In genomic region chr2:165105513-165106079, GRCm38 (mm10) we compare ENCODE assay signal across 25 mouse cellular contexts. TPM values are rescaled to one million over a fixed set of nuclear protein-coding genes. Genes with fewer than 3 reads are reported as not detected.
DNase-seq lines count a peak whose midpoint lies in the region; ATAC-seq lines count a peak whose summit lies in the region.
"Had no signal": no experiment of that assay in that cellular context is flagged by ENCODE, and none has a peak within 500 bp of the region (broad histone marks: within the 10 kb centered on the region; RNA-seq: fewer than 3 reads in every experiment).

No protein-coding gene starts in this region.

- H3K27me3 ChIP-seq in hindbrain, embryonic 13.5 days = peaks cover 49% of the 10 kb centered on the region
- peaks cover 10% of the 10 kb centered on the region for H3K27me3 ChIP-seq in hindbrain, embryonic 11.5 days (ENCODE audit: control insufficient read depth, insufficient read depth, low read length)
- H3K27me3 ChIP-seq in midbrain, embryonic 15.5 days (replicated peaks) = peaks cover 12% of the 10 kb centered on the region; the same call in 1 of the 2 replicates
- H3K27me3 ChIP-seq in midbrain, embryonic 14.5 days (ENCODE audit: control insufficient read depth, insufficient read depth, low read length) = no peaks in the 10 kb centered on the region
- H3K27me3 ChIP-seq in forebrain, embryonic 11.5 days (ENCODE audit: control insufficient read depth, insufficient read depth, low read length) = peaks cover 14% of the 10 kb centered on the region
- H3K27me3 ChIP-seq in hindbrain, embryonic 15.5 days = peaks cover 4% of the 10 kb centered on the region

- H3K9me3 ChIP-seq in hindbrain, embryonic 13.5 days = no peaks in the 10 kb centered on the region
- no peaks in the 10 kb centered on the region for H3K9me3 ChIP-seq in hindbrain, embryonic 11.5 days (ENCODE audit: control insufficient read depth, low read length)
- H3K9me3 ChIP-seq in midbrain, embryonic 15.5 days = no peaks in the 10 kb centered on the region
- no peaks in the 10 kb centered on the region for H3K9me3 ChIP-seq in midbrain, embryonic 14.5 days (ENCODE audit: control insufficient read depth, low read length)
- no peaks in the 10 kb centered on the region for H3K9me3 ChIP-seq in forebrain, embryonic 11.5 days (ENCODE audit: control insufficient read depth, low read length)
- H3K9me3 ChIP-seq in hindbrain, embryonic 15.5 days = no peaks in the 10 kb centered on the region
- H3K9me3 ChIP-seq: limb, embryonic 10.5 days had no signal

- H3K27ac ChIP-seq in hindbrain, embryonic 13.5 days = peak overlapping the region; percentile 80
- H3K27ac ChIP-seq in hindbrain, embryonic 11.5 days (ENCODE audit: low read depth, low read length) = no peak overlapping the region
- no peak overlapping the region for H3K27ac ChIP-seq in midbrain, embryonic 15.5 days
- H3K27ac ChIP-seq in midbrain, embryonic 14.5 days (replicated peaks; ENCODE audit: low read depth, low read length) = no peak overlapping the region
- no peak overlapping the region; the same call in 1 of the 2 replicates for H3K27ac ChIP-seq in forebrain, embryonic 11.5 days (ENCODE audit: low read depth, low read length)
- no peak overlapping the region for H3K27ac ChIP-seq in hindbrain, embryonic 15.5 days (replicated peaks)
- H3K27ac ChIP-seq: limb, embryonic 10.5 days had no signal

- H3K9ac ChIP-seq in hindbrain, embryonic 13.5 days = peak overlapping the region; percentile 29; the same call in 1 of the 2 replicates
- no peak overlapping the region for H3K9ac ChIP-seq in hindbrain, embryonic 11.5 days (ENCODE audit: low read depth, low read length)
- H3K9ac ChIP-seq in midbrain, embryonic 15.5 days = no peak overlapping the region
- H3K9ac ChIP-seq in midbrain, embryonic 14.5 days (replicated peaks; ENCODE audit: low read length) = no peak overlapping the region
- H3K9ac ChIP-seq in forebrain, embryonic 11.5 days (ENCODE audit: low read length) = no peak overlapping the region
- no peak overlapping the region for H3K9ac ChIP-seq in hindbrain, embryonic 15.5 days

- peaks cover 46% of the 10 kb centered on the region for H3K4me1 ChIP-seq in hindbrain, embryonic 13.5 days (replicated peaks)
- peaks cover 6% of the 10 kb centered on the region for H3K4me1 ChIP-seq in hindbrain, embryonic 11.5 days (replicated peaks; ENCODE audit: control insufficient read depth, insufficient read depth, low read length)
- H3K4me1 ChIP-seq in midbrain, embryonic 15.5 days = peaks cover 9% of the 10 kb centered on the region; the same call in 1 of the 2 replicates
- H3K4me1 ChIP-seq in midbrain, embryonic 14.5 days (ENCODE audit: control insufficient read depth, insufficient read depth, low read length) = peaks cover 20% of the 10 kb centered on the region
- peaks cover 12% of the 10 kb centered on the region for H3K4me1 ChIP-seq in forebrain, embryonic 11.5 days (replicated peaks; ENCODE audit: control insufficient read depth, insufficient read depth, low read length)
- H3K4me1 ChIP-seq in hindbrain, embryonic 15.5 days (replicated peaks) = peaks cover 23% of the 10 kb centered on the region

- WGBS in hindbrain, embryonic 13.5 days = 57% methylated on average over 16 of the region's 16 CpGs
- WGBS in hindbrain, embryonic 11.5 days = 72% methylated on average over 16 of the region's 16 CpGs
- WGBS in midbrain, embryonic 15.5 days = 60% methylated on average over 16 of the region's 16 CpGs
- 67% methylated on average over 16 of the region's 16 CpGs for WGBS in midbrain, embryonic 14.5 days
- WGBS in forebrain, embryonic 11.5 days = 62% methylated on average over 16 of the region's 16 CpGs
- WGBS in hindbrain, embryonic 15.5 days = 43% methylated on average over 16 of the region's 16 CpGs

- H3K36me3 ChIP-seq in hindbrain, embryonic 13.5 days = no peaks in the 10 kb centered on the region
- H3K36me3 ChIP-seq in hindbrain, embryonic 11.5 days (ENCODE audit: control insufficient read depth, insufficient read depth, low read length) = no peaks in the 10 kb centered on the region
- H3K36me3 ChIP-seq in midbrain, embryonic 15.5 days (replicated peaks) = no peaks in the 10 kb centered on the region
- H3K36me3 ChIP-seq in midbrain, embryonic 14.5 days (ENCODE audit: control insufficient read depth, insufficient read depth, low read length) = no peaks in the 10 kb centered on the region
- no peaks in the 10 kb centered on the region for H3K36me3 ChIP-seq in forebrain, embryonic 11.5 days (ENCODE audit: control insufficient read depth, insufficient read depth, low read length)
- no peaks in the 10 kb centered on the region for H3K36me3 ChIP-seq in hindbrain, embryonic 15.5 days
- H3K36me3 ChIP-seq: limb, embryonic 10.5 days had no signal

- no peak overlapping the region for H3K4me3 ChIP-seq in hindbrain, embryonic 13.5 days
- H3K4me3 ChIP-seq in hindbrain, embryonic 11.5 days (ENCODE audit: low read depth, low read length) = no peak overlapping the region
- no peak overlapping the region for H3K4me3 ChIP-seq in midbrain, embryonic 15.5 days
- no peak overlapping the region for H3K4me3 ChIP-seq in midbrain, embryonic 14.5 days (replicated peaks; ENCODE audit: low read depth, low read length)
- H3K4me3 ChIP-seq in forebrain, embryonic 11.5 days (ENCODE audit: low read depth, low read length) = no peak overlapping the region
- H3K4me3 ChIP-seq in hindbrain, embryonic 15.5 days = no peak overlapping the region
- H3K4me3 ChIP-seq: limb, embryonic 10.5 days had no signal

- H3K4me2 ChIP-seq in hindbrain, embryonic 13.5 days = no peak overlapping the region
- no peak overlapping the region for H3K4me2 ChIP-seq in hindbrain, embryonic 11.5 days (replicated peaks; ENCODE audit: low read depth, low read length)
- no peak overlapping the region for H3K4me2 ChIP-seq in midbrain, embryonic 15.5 days
- no peak overlapping the region for H3K4me2 ChIP-seq in midbrain, embryonic 14.5 days (ENCODE audit: low read length)
- H3K4me2 ChIP-seq in forebrain, embryonic 11.5 days (ENCODE audit: low read depth, low read length, severe bottlenecking) = no peak overlapping the region
- no peak overlapping the region for H3K4me2 ChIP-seq in hindbrain, embryonic 15.5 days

- peak; percentile 21; the same call in 1 of the 2 replicates for ATAC-seq in hindbrain, embryonic 13.5 days (ENCODE audit: low FRiP score)
- ATAC-seq in hindbrain, embryonic 11.5 days (ENCODE audit: low FRiP score) = no peak
- ATAC-seq in midbrain, embryonic 15.5 days (replicated peaks) = 0 out of 2 replicates have a peak, but pooled peaks have one; percentile 6
- ATAC-seq in midbrain, embryonic 14.5 days (ENCODE audit: low FRiP score, low TSS enrichment) = no peak
- 0 out of 2 replicates have a peak, but pooled peaks have one; percentile 40 for ATAC-seq in forebrain, embryonic 11.5 days (replicated peaks; ENCODE audit: low FRiP score)
- ATAC-seq in hindbrain, embryonic 15.5 days (ENCODE audit: low FRiP score, low read depth) = 0 out of 2 replicates have a peak, but pooled peaks have one; percentile 8
- ATAC-seq: CD4-positive, CD25-positive, alpha-beta regulatory T cell, adult 4 months; intestine, postnatal 0 days; Patski had no signal

- DNase-seq in hindbrain, embryonic 11.5 days (ENCODE audit: low spot score) = no peak
- no peak for DNase-seq in midbrain, embryonic 14.5 days
- no peak for DNase-seq in forebrain, embryonic 11.5 days (ENCODE audit: low spot score)
- DNase-seq in kidney, adult 11 months = no peak
- no peak for DNase-seq in left cerebral cortex, adult 11 months (ENCODE audit: low spot score)
- DNase-seq: adrenal gland, adult 8-10 months; cerebellum, adult 11 months; cerebellum, postnatal 10 days; embryo, embryonic 11 days; gastrocnemius, postnatal 36 days; lung, adult 2 months had no signal

RNA-seq across cellular contexts. Expression of gene 1700025C18Rik, which starts 15.0 kb away (rescaled TPM):
- polyA plus RNA-seq in hindbrain, embryonic 13.5 days (2015; fragmentation: Nextera tagmentation; extraction: Ambion mirVana) = not detected in 2 replicates
- polyA plus RNA-seq in hindbrain, embryonic 11.5 days (2014; fragmentation: Nextera tagmentation; extraction: Ambion mirVana) = not detected in 2 replicates
- polyA plus RNA-seq in midbrain, embryonic 15.5 days (2015; fragmentation: Nextera tagmentation; extraction: Ambion mirVana) = not detected in 2 replicates
- polyA plus RNA-seq in midbrain, embryonic 14.5 days (2014; fragmentation: Nextera tagmentation; extraction: Ambion mirVana) = not detected in 2 replicates
- polyA plus RNA-seq in forebrain, embryonic 11.5 days (2014; fragmentation: Nextera tagmentation; extraction: Ambion mirVana) = not detected in 2 replicates
- polyA plus RNA-seq in hindbrain, embryonic 15.5 days (2015; fragmentation: Nextera tagmentation; extraction: Ambion mirVana) = not detected in 2 replicates
- polyA plus RNA-seq: CD4-positive, CD25-positive, alpha-beta regulatory T cell, adult 4 months; embryonic facial prominence, embryonic 14.5 days; heart, embryonic 16.5 days; intestine, postnatal 0 days; kidney, embryonic 16.5 days; large intestine, adult 2 months; limb, embryonic 10.5 days; liver, adult 2 months; lung, adult 2 months; Patski; stomach, embryonic 16.5 days; thymus, postnatal 0 days had no signal

RNA-seq across cellular contexts. Expression of gene Cd40, which starts 50.2 kb away (rescaled TPM):
- polyA plus RNA-seq in hindbrain, embryonic 13.5 days (2015; fragmentation: Nextera tagmentation; extraction: Ambion mirVana) = 8.1 and 8.6 TPM in 2 replicates
- polyA plus RNA-seq in hindbrain, embryonic 11.5 days (2014; fragmentation: Nextera tagmentation; extraction: Ambion mirVana) = 4.6 and 4.9 TPM in 2 replicates
- polyA plus RNA-seq in midbrain, embryonic 15.5 days (2015; fragmentation: Nextera tagmentation; extraction: Ambion mirVana) = 5.5 and 6.3 TPM in 2 replicates
- 5.1 and 7.3 TPM in 2 replicates for polyA plus RNA-seq in midbrain, embryonic 14.5 days (2014; fragmentation: Nextera tagmentation; extraction: Ambion mirVana)
- polyA plus RNA-seq in forebrain, embryonic 11.5 days (2014; fragmentation: Nextera tagmentation; extraction: Ambion mirVana) = 3.9 and 4.2 TPM in 2 replicates
- 5.6 and 6.9 TPM in 2 replicates for polyA plus RNA-seq in hindbrain, embryonic 15.5 days (2015; fragmentation: Nextera tagmentation; extraction: Ambion mirVana)

Comparison
In these comparisons a context has a peak if more than half of its experiments do, and no peak if none do; other contexts are left out.
1. ATAC-seq: peak in hindbrain, embryonic 13.5 days (single experiment), midbrain, embryonic 15.5 days (single experiment), forebrain, embryonic 11.5 days (single experiment) and hindbrain, embryonic 15.5 days (single experiment); none in hindbrain, embryonic 11.5 days (single experiment) and midbrain, embryonic 14.5 days (single experiment).